Mouse (Mus musculus): ENCODE measurements around the gene Rpl13a.
A peak's percentile ranks its signal among the peaks of the same experiment; 100 is the strongest.

GRCm38 (mm10) chr7:45079856-45080255 is 48.7 kb downstream of the Rpl13a start:
- TF ChIP-seq CTCF (IDR thresholded peaks at IDR 0.05; ENCODE audit: low read depth, low read length) (peak; percentile 82), TAL1 (conservative IDR thresholded peaks at IDR 0.05; ENCODE audit: low read depth, low read length) (no peak), GATA1 (IDR thresholded peaks at IDR 0.05; ENCODE audit: borderline replicate concordance, low read length) (no peak), GATA2 (IDR thresholded peaks at IDR 0.05; ENCODE audit: borderline replicate concordance, low read depth, low read length) (no peak)
